Mouse (Mus musculus) gastrocnemius, adult 2 months (tissue): Measurements from ENCODE around the gene Ackr1. TPM values are rescaled to one million over a fixed set of nuclear protein-coding genes. Genes with fewer than 3 reads are reported as not detected.

ENCODE experiments used
- DNase-seq: peaks from one replicate; pipeline ENCODE4 v3.0.0; 2022
- H3K27ac ChIP-seq: fragments of 200-600 bp; 2 replicates; pipeline ENCODE4 v1.8.1; 2022; ENCODE audit warnings: mild to moderate bottlenecking
- H3K4me3 ChIP-seq: fragments of 200-600 bp; 2 replicates; pipeline ENCODE4 v1.8.1; 2022; ENCODE audit warnings: mild to moderate bottlenecking, moderate library complexity
- CTCF ChIP-seq: fragments of 200-600 bp; IDR thresholded peaks from 2 replicates; pipeline ENCODE4 v1.8.1; 2022; ENCODE audit warnings: antibody characterized with exemption, mild to moderate bottlenecking, moderate library complexity
- intact Hi-C: fragments of 180-260 bp; cut with DNase I; formaldehyde crosslinking; loops from one replicate; pipeline ENCODE4 v1.15.1; 2025
- total RNA-seq, 2 experiments: library from RNA; stranded (reverse); gene quantifications; 2 replicates each; pipeline ENCODE4 v1.2.3; 2021

Gene Ackr1
- total RNA-seq, 2 experiments from 2014 or later: 2.5 to 3.0 TPM

DNA sequence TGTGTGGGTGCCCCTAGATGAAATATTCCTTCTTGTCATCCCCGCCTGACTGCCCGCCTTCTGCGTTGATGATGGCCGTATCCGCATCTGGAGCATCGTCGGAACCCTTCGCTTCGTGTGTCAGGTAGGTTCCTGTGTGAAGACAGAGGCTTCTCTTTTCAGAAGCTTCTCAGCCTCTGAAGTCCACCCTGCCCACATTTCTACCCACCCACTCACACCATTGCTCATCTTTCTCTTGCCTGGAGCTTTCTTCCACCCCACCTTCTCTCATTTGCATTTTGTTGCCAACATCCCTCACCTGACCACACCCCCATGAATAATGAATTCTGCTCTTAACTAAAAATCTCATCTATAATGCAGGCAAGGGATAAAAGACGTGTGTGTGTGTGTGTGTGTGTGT is 3.5 kb upstream of the Ackr1 start:
- TF ChIP-seq CTCF: no peak
- DNase-seq: no peak
- intact Hi-C loops: loop anchor here (5.0 kb wide), 1 partner anchor 60 kb away; no protein-coding TSS in a partner anchor
- H3K27ac ChIP-seq: no peak overlapping the region
- no peak overlapping the region for H3K4me3 ChIP-seq

DNA sequence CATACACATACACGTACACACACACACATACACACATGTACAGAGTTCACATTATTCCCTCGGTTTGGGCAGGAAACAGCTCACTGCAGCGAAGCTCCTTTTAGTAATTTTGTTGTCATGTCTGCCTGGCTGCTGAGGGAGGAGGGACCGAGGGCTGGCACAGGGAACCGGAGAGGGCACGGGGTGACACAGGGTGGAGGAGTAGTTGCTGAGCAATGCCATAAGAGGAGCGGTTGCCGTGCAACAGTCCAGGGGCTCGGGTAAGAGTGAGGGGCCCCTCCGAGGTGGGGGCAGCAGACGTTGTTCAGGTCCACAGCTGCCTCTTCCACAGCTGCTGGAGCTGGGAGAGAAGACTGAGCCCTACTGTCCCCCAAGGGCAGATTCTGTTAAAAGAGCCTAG is 2.4 kb upstream of the Ackr1 start:
- H3K4me3 ChIP-seq: no peak overlapping the region
- no peak for DNase-seq
- intact Hi-C loops: loop anchor here (5.0 kb wide), 1 partner anchor 61 kb away; no protein-coding TSS in a partner anchor
- TF ChIP-seq CTCF: no peak
- H3K27ac ChIP-seq: no peak overlapping the region

DNA sequence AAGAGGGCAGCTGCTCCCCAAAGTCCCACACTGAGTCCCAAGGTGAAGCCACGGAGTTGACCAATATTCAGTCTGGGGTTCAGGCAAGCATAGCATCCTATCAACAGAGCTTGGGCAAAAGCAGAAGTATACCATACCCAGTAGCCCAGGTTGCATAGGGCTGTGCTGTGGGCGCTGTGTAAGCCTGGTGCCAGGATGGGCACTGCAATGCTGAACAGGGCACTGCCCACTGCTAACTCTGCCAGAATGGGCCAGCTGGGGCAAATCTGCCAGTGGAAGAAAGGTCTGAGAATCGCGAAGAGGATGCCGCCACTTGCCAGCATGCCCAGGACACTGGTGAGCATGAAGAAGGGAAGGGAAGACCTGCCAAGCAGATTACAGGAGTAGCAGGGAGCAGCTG is 1.1 kb downstream of the Ackr1 start:
- intact Hi-C loops: no loop called here
- H3K27ac ChIP-seq: no peak overlapping the region
- DNase-seq: no peak
- no peak overlapping the region for H3K4me3 ChIP-seq
- TF ChIP-seq CTCF: no peak

DNA sequence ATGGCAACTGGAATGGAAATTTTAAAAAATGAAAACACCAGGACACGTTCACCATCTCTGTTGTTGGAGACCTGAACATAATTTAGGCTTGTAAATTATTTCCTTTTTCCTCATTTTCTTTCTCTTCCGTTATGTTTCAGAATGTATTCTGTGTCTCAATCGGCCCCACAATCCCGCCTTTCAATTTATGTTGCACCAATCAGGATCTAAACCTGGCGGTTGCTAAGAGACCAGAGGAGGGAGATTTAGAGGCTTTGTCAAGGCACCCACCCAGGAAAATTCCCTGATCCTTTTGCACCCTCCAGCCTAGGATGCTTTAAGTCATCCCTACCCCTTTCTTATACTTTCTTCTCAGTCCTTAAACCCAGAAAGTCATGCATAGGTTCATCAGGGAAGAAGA is 3.8 kb downstream of the Ackr1 start:
- DNase-seq: no peak
- intact Hi-C loops: no loop called here
- no peak for TF ChIP-seq CTCF
- Histone ChIP-seq H3K4me3 (no peak overlapping the region), H3K27ac (no peak overlapping the region)

DNA sequence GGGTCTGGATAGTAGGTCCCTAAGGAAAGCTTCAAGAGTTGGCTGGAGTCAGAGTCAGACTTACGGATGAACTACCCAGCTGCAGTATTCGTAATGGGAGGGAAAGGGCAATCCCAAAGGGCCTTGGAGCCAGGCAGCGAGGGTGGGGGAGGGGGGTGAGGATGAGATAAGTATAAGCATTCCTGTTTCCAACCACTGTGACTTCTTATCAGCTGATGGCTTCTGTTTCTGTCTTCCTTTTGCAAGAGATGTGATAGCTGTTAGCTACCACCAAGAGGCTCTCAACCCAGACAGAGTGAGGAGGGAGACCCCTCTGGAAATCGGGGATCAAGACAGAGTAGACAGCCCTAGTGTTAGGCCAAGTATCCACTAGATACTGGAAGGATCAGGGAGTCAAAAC is 4.4 kb downstream of the Ackr1 start:
- TF ChIP-seq CTCF: no peak
- intact Hi-C loops: no loop called here
- H3K27ac ChIP-seq: 0 out of 2 replicates have a peak overlapping the region, but pooled peaks have one; percentile 28
- no peak for DNase-seq
- no peak overlapping the region for H3K4me3 ChIP-seq

DNA sequence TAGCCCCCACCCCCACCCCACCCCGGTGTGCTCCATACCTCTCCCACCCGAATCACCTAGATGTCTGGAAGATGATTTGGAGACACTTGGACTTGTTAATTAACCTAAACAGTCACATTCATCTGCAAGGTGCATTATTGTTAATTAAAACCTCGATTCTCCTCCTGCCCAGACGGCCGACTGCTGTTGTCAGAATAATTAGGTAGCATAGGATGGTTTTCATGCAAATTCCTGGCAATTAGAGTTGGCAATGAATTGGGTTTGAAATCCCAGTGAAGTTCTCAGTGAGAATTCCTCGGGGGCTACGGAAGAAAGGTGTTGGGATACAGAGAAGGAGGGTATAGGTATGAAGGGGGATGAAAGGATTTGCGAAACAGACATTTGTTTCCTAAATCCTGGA is 5.1 kb downstream of the Ackr1 start:
- intact Hi-C loops: no loop called here
- TF ChIP-seq CTCF: no peak
- DNase-seq: no peak
- Histone ChIP-seq H3K4me3 (no peak overlapping the region), H3K27ac (no peak overlapping the region)

DNA sequence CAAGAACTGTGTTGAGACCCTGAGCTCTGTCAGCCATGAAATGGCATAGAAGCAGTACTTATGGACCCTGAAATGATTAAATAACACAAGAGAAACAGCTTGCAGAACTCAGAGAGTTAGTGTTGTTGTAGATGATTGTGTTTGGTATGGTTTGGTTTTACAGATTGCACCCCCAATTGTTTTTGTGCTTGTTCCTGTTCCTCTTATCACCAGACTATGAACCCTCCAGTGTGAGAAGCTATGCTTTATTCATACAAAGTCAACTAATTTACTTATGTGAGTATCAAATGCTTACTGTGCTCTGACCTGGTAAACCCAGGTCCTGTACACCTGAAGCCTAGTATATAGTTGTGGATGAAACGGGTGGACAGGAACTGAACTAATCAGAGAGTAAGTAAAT is 7.0 kb downstream of the Ackr1 start:
- H3K27ac ChIP-seq: no peak overlapping the region
- H3K4me3 ChIP-seq: no peak overlapping the region
- TF ChIP-seq CTCF: no peak
- DNase-seq: no peak
- intact Hi-C loops: no loop called here

DNA sequence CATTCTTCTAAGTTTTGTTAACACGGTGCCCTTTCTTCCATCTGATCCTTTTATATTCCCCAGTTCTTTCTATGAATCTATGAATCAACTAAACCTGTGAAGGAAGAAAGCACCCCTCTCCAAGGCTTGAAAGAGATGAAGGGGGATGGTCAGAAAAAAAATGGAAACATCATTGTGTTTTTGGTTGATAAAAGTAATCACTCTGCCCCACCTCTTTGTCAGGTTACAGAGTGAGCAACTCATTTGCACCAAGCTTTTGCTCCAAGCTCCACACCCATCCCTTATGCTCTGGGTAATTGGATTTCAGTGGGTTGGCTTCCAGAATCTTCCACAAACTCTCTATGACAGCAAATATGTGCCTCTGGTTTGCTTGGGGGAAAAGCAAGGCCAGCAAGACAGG is 8.2 kb downstream of the Ackr1 start:
- H3K4me3 ChIP-seq: no peak overlapping the region
- intact Hi-C loops: no loop called here
- no peak for DNase-seq
- no peak overlapping the region for H3K27ac ChIP-seq
- no peak for TF ChIP-seq CTCF

DNA sequence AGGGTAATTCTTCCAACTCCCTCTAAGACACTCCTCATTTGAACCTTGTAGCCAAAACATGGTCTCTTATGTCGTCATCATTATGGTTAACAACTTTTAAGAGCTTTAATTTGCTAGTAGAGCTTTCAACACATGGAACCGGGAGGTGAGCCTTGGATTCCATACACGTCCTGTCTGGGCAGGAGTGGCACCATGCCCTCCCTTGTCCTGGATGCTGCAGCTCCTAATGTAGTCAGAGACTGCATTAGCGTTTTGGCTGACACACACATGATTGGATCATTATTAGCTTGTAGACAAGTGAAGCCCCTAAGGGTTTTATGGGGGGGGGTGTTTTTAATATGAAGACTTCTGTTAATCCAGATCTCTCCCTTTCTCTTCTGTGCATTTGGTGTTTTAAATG is 8.6 kb downstream of the Ackr1 start:
- Histone ChIP-seq H3K27ac (no peak overlapping the region), H3K4me3 (no peak overlapping the region)
- intact Hi-C loops: loop anchor here (5.0 kb wide), 1 partner anchor 72 kb away; no protein-coding TSS in a partner anchor
- DNase-seq: no peak
- no peak for TF ChIP-seq CTCF

DNA sequence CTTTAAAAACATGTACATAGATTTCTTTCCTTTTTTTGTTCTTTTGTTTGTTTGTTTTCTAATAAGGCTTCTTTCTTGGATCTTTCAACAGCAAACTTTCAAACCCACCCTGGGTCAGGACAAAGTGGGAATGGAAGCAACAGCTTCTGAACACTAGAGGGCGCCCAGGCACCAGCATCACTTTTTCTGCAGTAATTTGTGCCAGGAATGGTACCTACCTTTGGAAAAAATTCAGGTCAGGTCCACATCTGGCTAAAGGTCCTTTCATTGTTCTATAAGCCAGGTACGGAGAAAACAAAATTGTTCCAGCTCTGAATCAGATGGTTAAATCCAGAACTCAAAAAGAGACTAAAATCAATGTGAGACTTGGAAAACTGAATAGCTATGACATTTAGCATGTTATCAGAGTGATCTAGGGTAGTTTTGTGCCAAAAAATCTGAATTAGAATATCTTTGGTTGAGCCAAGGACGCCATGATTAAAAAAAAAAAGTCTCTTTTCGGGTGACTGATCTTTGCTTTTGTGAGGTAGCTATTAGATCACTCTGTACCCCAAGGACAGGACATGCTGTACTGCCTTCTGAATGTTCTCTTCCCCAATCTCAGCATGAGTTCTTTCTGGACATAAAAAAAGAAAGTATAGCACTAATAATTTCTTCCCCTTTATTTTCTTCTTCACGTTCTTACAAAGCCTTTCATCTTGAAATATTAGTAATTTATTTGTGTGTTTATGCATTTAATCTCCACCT is 9.5 kb downstream of the Ackr1 start:
- TF ChIP-seq CTCF: peak; percentile 80
- Histone ChIP-seq H3K4me3 (no peak overlapping the region), H3K27ac (no peak overlapping the region)
- no peak for DNase-seq
- intact Hi-C loops: loop anchor here (5.0 kb wide), 1 partner anchor 73 kb away; no protein-coding TSS in a partner anchor

DNA sequence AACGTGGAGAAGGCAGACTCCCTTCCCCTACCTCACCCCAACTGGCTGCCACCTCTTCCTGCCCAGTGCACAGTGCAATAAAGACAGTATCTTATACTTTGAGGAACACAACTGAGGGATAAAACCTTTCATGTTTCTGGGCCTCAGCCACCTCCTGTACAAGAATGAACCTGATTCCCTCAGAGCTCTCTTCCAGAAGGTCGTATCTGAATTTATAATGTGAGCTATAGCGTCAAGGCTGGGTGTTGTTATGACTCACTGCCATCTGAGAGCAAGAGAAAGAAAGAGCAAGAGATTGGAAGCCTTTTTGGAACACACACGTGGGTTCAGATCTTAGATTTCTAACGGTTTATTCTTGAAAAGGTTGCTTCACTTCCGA is 11.3 kb downstream of the Ackr1 start:
- intact Hi-C loops: loop anchor here (5.0 kb wide), 1 partner anchor 75 kb away; no protein-coding TSS in a partner anchor
- no peak overlapping the region for H3K27ac ChIP-seq
- TF ChIP-seq CTCF: no peak
- DNase-seq: no peak
- no peak overlapping the region for H3K4me3 ChIP-seq

DNA sequence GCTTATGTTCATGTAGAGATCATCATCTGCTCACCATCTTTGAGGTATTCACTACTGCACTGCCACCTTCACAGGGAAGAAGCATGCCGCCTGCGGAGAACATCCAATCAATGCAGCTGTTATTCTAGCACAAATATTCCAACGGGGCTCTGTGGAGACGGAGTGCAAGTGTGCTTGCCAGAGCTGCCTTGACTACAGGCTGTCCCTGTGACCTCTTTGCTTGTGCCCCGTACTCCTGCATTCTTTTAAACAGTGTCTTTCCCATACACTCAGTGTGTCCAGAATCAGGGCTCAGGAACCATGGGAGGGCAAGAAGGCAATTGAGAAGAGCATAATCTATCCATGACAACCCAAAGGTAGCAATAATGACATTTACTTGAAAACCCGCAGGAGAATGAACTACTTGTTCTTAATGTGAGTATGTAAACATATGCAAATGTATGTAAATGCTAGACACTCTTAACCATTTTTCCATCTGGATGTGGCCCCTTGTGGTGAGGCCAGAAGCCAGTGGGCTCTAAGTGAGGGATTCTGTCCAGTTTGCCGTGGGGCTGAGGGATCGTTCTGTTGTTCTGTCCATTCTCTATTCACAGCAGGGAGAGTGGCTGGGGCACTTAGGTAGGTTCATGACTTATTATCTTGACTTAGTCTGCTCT is 11.8 kb downstream of the Ackr1 start:
- DNase-seq: no peak
- Histone ChIP-seq H3K27ac (no peak overlapping the region), H3K4me3 (no peak overlapping the region)
- no peak for TF ChIP-seq CTCF
- intact Hi-C loops: loop anchor here (5.0 kb wide), 1 partner anchor 76 kb away; no protein-coding TSS in a partner anchor

DNA sequence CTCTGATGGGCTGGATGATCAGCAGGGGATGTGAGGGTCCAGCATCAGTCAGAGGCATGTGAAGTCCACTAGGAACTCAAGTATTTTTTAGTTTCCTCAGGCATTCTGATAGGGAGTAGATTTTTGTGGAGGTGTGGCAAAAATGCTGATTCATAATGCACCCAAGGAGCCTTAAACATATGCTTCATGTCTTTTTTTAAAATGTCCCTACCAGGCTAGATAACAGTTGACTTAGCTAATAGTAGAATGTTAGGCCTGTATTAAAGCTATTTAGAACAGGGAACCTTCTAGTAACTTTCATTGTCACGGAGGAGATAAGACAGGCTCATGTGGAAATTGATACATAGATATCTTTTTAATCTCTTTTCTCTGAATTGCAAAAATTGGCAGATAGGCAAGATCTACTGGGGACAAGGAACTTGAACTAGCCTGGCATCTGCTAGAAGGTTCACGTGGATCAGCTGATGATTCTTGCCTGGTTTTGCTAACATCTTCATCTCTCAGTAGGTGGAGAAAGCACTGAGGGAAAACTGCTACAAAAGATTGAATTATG is 15.5 kb downstream of the Ackr1 start:
- intact Hi-C loops: no loop called here
- TF ChIP-seq CTCF: no peak
- H3K4me3 ChIP-seq: no peak overlapping the region
- DNase-seq: no peak
- no peak overlapping the region for H3K27ac ChIP-seq
